ENCODE assay signal across 10 mouse cellular contexts in genomic region chr5:103208869-103209268, GRCm38 (mm10). TPM values are rescaled to one million over a fixed set of nuclear protein-coding genes. Genes with fewer than 3 reads are reported as not detected.
DNase-seq lines count a peak whose midpoint lies in the region; ATAC-seq lines count a peak whose summit lies in the region.
"Had no signal": no experiment of that assay in that cellular context is flagged by ENCODE, and none has a peak within 500 bp of the region (broad histone marks: within the 10 kb centered on the region; RNA-seq: fewer than 3 reads in every experiment).

No protein-coding gene starts in this region.

- peaks cover 9% of the 10 kb centered on the region for H3K36me3 ChIP-seq in forebrain, embryonic 15.5 days
- H3K36me3 ChIP-seq in midbrain, embryonic 15.5 days (replicated peaks) = no peaks in the 10 kb centered on the region

- no peaks in the 10 kb centered on the region for H3K27me3 ChIP-seq in forebrain, embryonic 15.5 days
- H3K27me3 ChIP-seq in midbrain, embryonic 15.5 days (replicated peaks) = no peaks in the 10 kb centered on the region

- peak overlapping the region; percentile 57 for H3K4me2 ChIP-seq in forebrain, embryonic 15.5 days (replicated peaks)
- H3K4me2 ChIP-seq in midbrain, embryonic 15.5 days = peak overlapping the region; percentile 70

- 47% methylated on average over 8 of the region's 8 CpGs for WGBS in forebrain, embryonic 15.5 days
- 23% methylated on average over 8 of the region's 8 CpGs for WGBS in midbrain, embryonic 15.5 days

- peak overlapping the region; percentile 73 for H3K9ac ChIP-seq in forebrain, embryonic 15.5 days (replicated peaks)
- peak overlapping the region; percentile 65 for H3K9ac ChIP-seq in midbrain, embryonic 15.5 days

- no peaks in the 10 kb centered on the region for H3K9me3 ChIP-seq in forebrain, embryonic 15.5 days
- H3K9me3 ChIP-seq in midbrain, embryonic 15.5 days = no peaks in the 10 kb centered on the region

- no peak for ATAC-seq in forebrain, embryonic 15.5 days (replicated peaks)
- 0 out of 2 replicates have a peak, but pooled peaks have one; percentile 10 for ATAC-seq in midbrain, embryonic 15.5 days (replicated peaks)

- H3K27ac ChIP-seq in forebrain, embryonic 15.5 days (replicated peaks) = peak overlapping the region; percentile 87
- H3K27ac ChIP-seq in midbrain, embryonic 15.5 days = peak overlapping the region; percentile 89

- peaks cover 31% of the 10 kb centered on the region for H3K4me1 ChIP-seq in forebrain, embryonic 15.5 days
- peaks cover 24% of the 10 kb centered on the region for H3K4me1 ChIP-seq in midbrain, embryonic 15.5 days

- H3K4me3 ChIP-seq in forebrain, embryonic 15.5 days = peak overlapping the region; percentile 54
- H3K4me3 ChIP-seq in midbrain, embryonic 15.5 days = peak overlapping the region; percentile 57

- peak; percentile 12 for DNase-seq in embryo, embryonic 11 days
- DNase-seq in embryo, embryonic 10 days (ENCODE audit: low spot score) = no peak
- DNase-seq in brain, adult 2 months (ENCODE audit: low read depth, low spot score) = peak; percentile 70
- no peak for DNase-seq in urinary bladder, postnatal 10 days (ENCODE audit: low spot score)
- no peak for DNase-seq in adipocyte (ENCODE audit: low spot score)
- no peak for DNase-seq in testis, postnatal 14 days (ENCODE audit: low spot score)
- DNase-seq: thymus, postnatal 36 days had no signal

RNA-seq across cellular contexts. Expression of gene Mapk10, which starts 2.3 kb away (rescaled TPM):
- polyA plus RNA-seq in forebrain, embryonic 15.5 days (2015; fragmentation: Nextera tagmentation; extraction: Ambion mirVana) = 76.5 and 83.9 TPM in 2 replicates
- 111 and 135 TPM in 2 replicates for polyA plus RNA-seq in midbrain, embryonic 15.5 days (2015; fragmentation: Nextera tagmentation; extraction: Ambion mirVana)
- polyA plus RNA-seq: liver, embryonic 16.5 days had no signal

Comparison
In these comparisons a context has a peak if more than half of its experiments do, and no peak if none do; other contexts are left out.
1. DNase-seq: peak in embryo, embryonic 11 days (single experiment) and brain, adult 2 months (single experiment); none in embryo, embryonic 10 days (single experiment), urinary bladder, postnatal 10 days (single experiment), adipocyte (single experiment) and testis, postnatal 14 days (single experiment).